ENCODE assay signal across 8 mouse cellular contexts in the genomic region with DNA sequence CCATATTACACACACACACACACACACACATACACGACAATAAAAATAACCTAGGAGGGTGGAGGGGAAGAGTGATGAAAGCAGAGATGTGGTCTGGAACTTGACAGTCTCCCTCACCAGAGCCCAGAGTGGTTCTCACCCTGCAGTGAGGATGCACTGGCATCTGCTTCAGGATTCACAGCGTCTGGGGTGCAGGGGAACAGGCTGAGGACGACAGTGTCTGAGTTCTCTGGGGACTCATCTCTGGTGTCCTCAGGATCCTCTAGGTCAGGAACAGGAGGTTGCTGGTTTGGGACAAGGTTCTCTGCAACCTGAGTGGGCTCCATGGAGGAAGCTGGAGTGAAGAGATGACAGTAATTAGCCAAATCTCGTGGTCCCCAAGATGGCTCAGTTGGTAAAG. TPM values are rescaled to one million over a fixed set of nuclear protein-coding genes. Genes with fewer than 3 reads are reported as not detected.
DNase-seq lines count a peak whose midpoint lies in the region; ATAC-seq and TF ChIP-seq lines count a peak whose summit lies in the region.

No protein-coding gene starts in this region.

- in situ Hi-C loops in CH12.LX (cut with MboI; ENCODE audit: low pct_ligation_motif_present, low pct_unique_long_range_greater_than_20kb, low sequenced_read_pairs), result no loop called here

- 84% methylated on average over 4 of the region's 4 CpGs for WGBS in hindbrain, embryonic 10.5 days
- 64% methylated on average over 4 of the region's 4 CpGs for WGBS in liver, embryonic 16.5 days (ENCODE audit: insufficient replicate concordance)

- peak overlapping the region; percentile 94 for H3K4me3 ChIP-seq in gastrocnemius, adult 2 months
- H3K4me3 ChIP-seq in CH12.LX (replicated peaks in 1 of 3; ENCODE audit: low read depth in 2 of 3, low read length in 2 of 3, poor library complexity in 1 of 3), result peak overlapping the region; percentile 79 to 81 (median 79)
- H3K4me3 ChIP-seq in hindbrain, embryonic 10.5 days, result peak overlapping the region; percentile 79
- peak overlapping the region; percentile 93 for H3K4me3 ChIP-seq in liver, embryonic 16.5 days (ENCODE audit: low read depth, low read length)

- no peak for DNase-seq in gastrocnemius, adult 2 months
- DNase-seq in gastrocnemius, postnatal 10 days, result no peak
- DNase-seq in CH12.LX (ENCODE audit: extremely low read depth), result no peak
- no peak for DNase-seq in hindbrain, embryonic 10.5 days (ENCODE audit: low spot score)
- DNase-seq in adrenal gland, adult 8-10 months, result no peak
- DNase-seq in spleen, postnatal 4 days (ENCODE audit: low spot score in 2 of 2), result no peak
- no peak for DNase-seq in layer of hippocampus, adult 9-11 months

- TF ChIP-seq POLR2A in CH12.LX (IDR thresholded peaks at IDR 0.05; ENCODE audit: low read depth, low read length), result no peak

- H3K4me2 ChIP-seq in CH12.LX (ENCODE audit: insufficient read depth, low read depth, poor library complexity, severe bottlenecking), result peak overlapping the region; percentile 93
- H3K4me2 ChIP-seq in liver, embryonic 16.5 days (ENCODE audit: low read depth, low read length), result peak overlapping the region; percentile 84

- H3K27ac ChIP-seq in gastrocnemius, adult 2 months, result peak overlapping the region; percentile 94
- H3K27ac ChIP-seq in CH12.LX (ENCODE audit: insufficient read depth, low read depth), result no peak overlapping the region
- H3K27ac ChIP-seq in hindbrain, embryonic 10.5 days, result 0 out of 2 replicates have a peak overlapping the region, but pooled peaks have one; percentile 88
- peak overlapping the region; percentile 61 for H3K27ac ChIP-seq in liver, embryonic 16.5 days (ENCODE audit: low read length)

- TF ChIP-seq EP300 in CH12.LX (IDR thresholded peaks at IDR 0.05; ENCODE audit: low read length), result no peak

- H3K9me3 ChIP-seq in CH12.LX (replicated peaks; ENCODE audit: low read length), result no peaks in the 10 kb centered on the region
- no peaks in the 10 kb centered on the region for H3K9me3 ChIP-seq in hindbrain, embryonic 10.5 days
- no peaks in the 10 kb centered on the region for H3K9me3 ChIP-seq in liver, embryonic 16.5 days (replicated peaks; ENCODE audit: control insufficient read depth, low read length)

- H3K9ac ChIP-seq in CH12.LX (ENCODE audit: insufficient read depth, low read depth), result peak overlapping the region; percentile 91
- peak overlapping the region; percentile 63; the same call in 1 of the 2 replicates for H3K9ac ChIP-seq in liver, embryonic 16.5 days (ENCODE audit: low read depth, low read length)

- peaks cover 50 to 55% of the 10 kb centered on the region in 2 experiments for H3K36me3 ChIP-seq in CH12.LX (replicated peaks in 1 of 2; ENCODE audit: control insufficient read depth in 1 of 2, insufficient read depth in 1 of 2, low read length in 1 of 2)
- H3K36me3 ChIP-seq in hindbrain, embryonic 10.5 days, result peaks cover 57% of the 10 kb centered on the region
- peaks cover 12% of the 10 kb centered on the region for H3K36me3 ChIP-seq in liver, embryonic 16.5 days (ENCODE audit: control insufficient read depth, insufficient read depth)

- peaks cover 20 to 49% of the 10 kb centered on the region in 2 experiments for H3K4me1 ChIP-seq in CH12.LX (ENCODE audit: control insufficient read depth in 1 of 2, insufficient read depth in 2 of 2)
- H3K4me1 ChIP-seq in hindbrain, embryonic 10.5 days (replicated peaks), result peaks cover 22% of the 10 kb centered on the region
- peaks cover 24% of the 10 kb centered on the region for H3K4me1 ChIP-seq in liver, embryonic 16.5 days (ENCODE audit: control insufficient read depth, low read depth, low read length)

- intact Hi-C loops in gastrocnemius, adult 2 months (cut with DNase I), result loop anchor here (2.0 kb wide), 1 partner anchor 35 kb away; a partner anchor contains a TSS

- dilution Hi-C loops in CH12.LX (cut with MboI; ENCODE audit: extremely low pct_ligation_motif_present, extremely low pct_unique_long_range_greater_than_20kb, low sequenced_read_pairs), result no loop called here

- peaks cover 28% of the 10 kb centered on the region for H3K79me2 ChIP-seq in CH12.LX (replicated peaks; ENCODE audit: control insufficient read depth, extremely low read depth, insufficient read depth, poor library complexity, severe bottlenecking)

- no peak for TF ChIP-seq CTCF in gastrocnemius, adult 2 months (IDR thresholded peaks at IDR 0.05)
- TF ChIP-seq CTCF in CH12.LX (conservative IDR thresholded peaks at IDR 0.05 in 1 of 2, IDR thresholded peaks at IDR 0.05 in 1 of 2; ENCODE audit: low read depth in 2 of 2, low read length in 2 of 2), result no peak

- no peak for TF ChIP-seq RAD21 in CH12.LX (IDR thresholded peaks at IDR 0.05; ENCODE audit: low read depth, low read length)

- no peaks in the 10 kb centered on the region for H3K27me3 ChIP-seq in CH12.LX (replicated peaks)
- no peaks in the 10 kb centered on the region for H3K27me3 ChIP-seq in hindbrain, embryonic 10.5 days (ENCODE audit: insufficient read depth, poor library complexity, severe bottlenecking)
- no peaks in the 10 kb centered on the region for H3K27me3 ChIP-seq in liver, embryonic 16.5 days (ENCODE audit: control insufficient read depth, insufficient read depth, low read depth, low read length)

- ATAC-seq in liver, embryonic 16.5 days (ENCODE audit: low read depth), result no peak

TF ChIP-seq in CH12.LX, 34 proteins besides CTCF, POLR2A, EP300 and RAD21:
- no peak for TF ChIP-seq ETS1 (conservative IDR thresholded peaks at IDR 0.05; ENCODE audit: low read depth, low read length)

RNA-seq across cellular contexts. Expression of a gene that starts 1.1 kb away (rescaled TPM):
- 10 to 100 TPM in 1 of 2 experiments, 1 to 10 TPM in 1; 7.5 to 10.7 TPM for total RNA-seq in gastrocnemius, adult 2 months (2021)
- 10 to 100 TPM in 1 of 2 experiments, 1 to 10 TPM in 1; 8.2 to 10.1 TPM for total RNA-seq in gastrocnemius, postnatal 10 days (2021)
- total RNA-seq in CH12.LX (2012; rRNA removed) (13.8 and 17.2 TPM in 2 replicates), CH12.LX (2014; rRNA removed) (10.5 and 13.4 TPM in 2 replicates)
- 9.5 and 12.3 TPM in 2 replicates for polyA plus RNA-seq in CH12.LX (2012; ENCODE audit: insufficient read length, low read depth)
- polyA plus RNA-seq in hindbrain, embryonic 10.5 days (2016; fragmentation: Nextera tagmentation; extraction: Ambion mirVana), result 19.5 and 20.6 TPM in 2 replicates
- 7.4 TPM in 2 replicates for polyA plus RNA-seq in liver, embryonic 16.5 days (2015; fragmentation: Nextera tagmentation; extraction: Ambion mirVana)
- 10 to 100 TPM; 15.9 to 24.7 (median 21.9) TPM for total RNA-seq in adrenal gland, adult 8-10 months (2022)

RNA-seq across cellular contexts. Expression of a gene that starts 1.4 kb away (rescaled TPM):
- total RNA-seq in gastrocnemius, adult 2 months (2021), result 10 to 100 TPM; 11.6 to 14.8 TPM
- 10 to 100 TPM; 17.0 to 23.9 TPM for total RNA-seq in gastrocnemius, postnatal 10 days (2021)
- total RNA-seq in CH12.LX (2012; rRNA removed) (56.4 and 63.9 TPM in 2 replicates), CH12.LX (2014; rRNA removed) (22.2 and 28.7 TPM in 2 replicates)
- 44.0 and 45.8 TPM in 2 replicates for polyA plus RNA-seq in CH12.LX (2012; ENCODE audit: insufficient read length, low read depth)
- polyA plus RNA-seq in hindbrain, embryonic 10.5 days (2016; fragmentation: Nextera tagmentation; extraction: Ambion mirVana), result 46.9 and 48.3 TPM in 2 replicates
- polyA plus RNA-seq in liver, embryonic 16.5 days (2015; fragmentation: Nextera tagmentation; extraction: Ambion mirVana), result 21.4 and 23.4 TPM in 2 replicates
- total RNA-seq in adrenal gland, adult 8-10 months (2022), result 10 to 100 TPM; 49.9 to 65.3 (median 59.3) TPM

RNA-seq across cellular contexts. Expression of a gene that starts 1.6 kb away (rescaled TPM):
- under 1 TPM; 0.31 to 0.56 TPM for total RNA-seq in gastrocnemius, adult 2 months (2021)
- under 1 TPM; 0.35 to 0.45 TPM for total RNA-seq in gastrocnemius, postnatal 10 days (2021)
- total RNA-seq in CH12.LX (2012; rRNA removed) (194 and 232 TPM in 2 replicates), CH12.LX (2014; rRNA removed) (60.1 and 61.0 TPM in 2 replicates)
- polyA plus RNA-seq in CH12.LX (2012; ENCODE audit: insufficient read length, low read depth), result 130 and 168 TPM in 2 replicates
- 0.58 and 0.76 TPM in 2 replicates for polyA plus RNA-seq in hindbrain, embryonic 10.5 days (2016; fragmentation: Nextera tagmentation; extraction: Ambion mirVana)
- polyA plus RNA-seq in liver, embryonic 16.5 days (2015; fragmentation: Nextera tagmentation; extraction: Ambion mirVana), result not detected in 2 replicates
- total RNA-seq in adrenal gland, adult 8-10 months (2022), result 1 to 10 TPM in 2 of 4 experiments, under 1 TPM in 2; 0.70 to 1.4 (median 0.99) TPM

RNA-seq across cellular contexts. Expression of a gene that starts 6.8 kb away (rescaled TPM):
- 1 to 10 TPM; 4.3 to 6.5 TPM for total RNA-seq in gastrocnemius, adult 2 months (2021)
- 1 to 10 TPM; 6.3 to 7.1 TPM for total RNA-seq in gastrocnemius, postnatal 10 days (2021)
- total RNA-seq in CH12.LX (2012; rRNA removed) (22.7 and 27.4 TPM in 2 replicates), CH12.LX (2014; rRNA removed) (15.6 and 16.4 TPM in 2 replicates)
- polyA plus RNA-seq in CH12.LX (2012; ENCODE audit: insufficient read length, low read depth), result 61.3 and 71.3 TPM in 2 replicates
- polyA plus RNA-seq in hindbrain, embryonic 10.5 days (2016; fragmentation: Nextera tagmentation; extraction: Ambion mirVana), result 37.0 and 38.0 TPM in 2 replicates
- polyA plus RNA-seq in liver, embryonic 16.5 days (2015; fragmentation: Nextera tagmentation; extraction: Ambion mirVana), result 12.6 and 13.2 TPM in 2 replicates
- total RNA-seq in adrenal gland, adult 8-10 months (2022), result 10 to 100 TPM; 24.5 to 26.7 (median 25.1) TPM

RNA-seq across cellular contexts. Expression of a gene that starts 17.2 kb away (rescaled TPM):
- total RNA-seq in gastrocnemius, adult 2 months (2021), result not detected
- under 1 TPM; 0.61 to 0.81 TPM for total RNA-seq in gastrocnemius, postnatal 10 days (2021)
- total RNA-seq in CH12.LX (2012; rRNA removed) (2.1 and 2.6 TPM in 2 replicates), CH12.LX (2014; rRNA removed) (3.5 and 3.9 TPM in 2 replicates)
- polyA plus RNA-seq in CH12.LX (2012; ENCODE audit: insufficient read length, low read depth), result 5.3 and 6.0 TPM in 2 replicates
- 20.2 and 67.1 TPM in 2 replicates for polyA plus RNA-seq in hindbrain, embryonic 10.5 days (2016; fragmentation: Nextera tagmentation; extraction: Ambion mirVana)
- 0.04 TPM in 1 of 2 replicates, not detected in the other for polyA plus RNA-seq in liver, embryonic 16.5 days (2015; fragmentation: Nextera tagmentation; extraction: Ambion mirVana)
- total RNA-seq in adrenal gland, adult 8-10 months (2022), result 1 to 10 TPM in 1 of 4 experiments, under 1 TPM in 3; 0.20 to 1.5 (median 0.36) TPM

Comparison
In these comparisons a context has a peak if more than half of its experiments do, and no peak if none do; other contexts are left out.
1. RNA of a gene that starts 1.6 kb away (total RNA-seq): 60.1 to 232 TPM in CH12.LX; 0.70 to 1.4 TPM in adrenal gland, adult 8-10 months, 0.31 to 0.56 TPM in gastrocnemius, adult 2 months and 0.35 to 0.45 TPM in gastrocnemius, postnatal 10 days; every median in the first group is over 10 times any median in the second.
2. Peak in every context shown above with its lines, with median percentiles within 50 percentile points of each other: H3K4me3 ChIP-seq.